Mouse (Mus musculus) MEL (cell line): ENCODE data around the gene Pld1. TPM values are rescaled to one million over a fixed set of nuclear protein-coding genes. Genes with fewer than 3 reads are reported as not detected.

Experiments
- DNase-seq: peaks from one replicate; pipeline ENCODE4 v3.0.0; 2011; ENCODE audit warnings: low read depth, low spot score
- H3K27ac ChIP-seq: 2 replicates; pipeline ENCODE4 v1.5.1; 2012; ENCODE audit warnings: low read depth, mild to moderate bottlenecking, control low read depth, low read length, moderate library complexity; ENCODE audit not compliant: control insufficient read depth
- H3K27me3 ChIP-seq, 2 experiments: fragments of 150-350 bp in 1 of 2; sonication (generic) in 1 of 2; 2 replicates each; pipeline ENCODE4 v1.6.1; 2012; ENCODE audit warnings: low read length in 2 of 2, mild to moderate bottlenecking in 2 of 2, improper control_type of control experiment in 1 of 2, moderate library complexity in 1 of 2; ENCODE audit not compliant: insufficient read depth in 2 of 2, control insufficient read depth in 1 of 2
- H3K36me3 ChIP-seq, 2 experiments: 2 replicates each; pipeline ENCODE4 v1.6.1; 2012 to 2014; ENCODE audit warnings: low read length in 2 of 2, improper control_type of control experiment in 1 of 2, inconsistent platforms in 1 of 2, mild to moderate bottlenecking in 1 of 2; ENCODE audit not compliant: insufficient read depth in 2 of 2, control insufficient read depth in 1 of 2
- H3K4me1 ChIP-seq, 2 experiments: fragments of 150-350 bp in 1 of 2; sonication (generic) in 1 of 2; 2 replicates each; pipeline ENCODE4 v1.6.1; 2012; ENCODE audit warnings: low read length in 2 of 2, improper control_type of control experiment in 1 of 2, mild to moderate bottlenecking in 1 of 2; ENCODE audit not compliant: insufficient read depth in 2 of 2, control insufficient read depth in 1 of 2
- H3K4me3 ChIP-seq, 2 experiments: fragments of 150-350 bp in 1 of 2; sonication (generic) in 1 of 2; 2 replicates each; pipeline ENCODE4 v1.5.1; 2012; ENCODE audit warnings: low read depth in 2 of 2, low read length in 2 of 2, mild to moderate bottlenecking in 2 of 2, moderate library complexity in 2 of 2, control low read depth in 1 of 2, improper control_type of control experiment in 1 of 2; ENCODE audit not compliant: control insufficient read depth in 1 of 2, insufficient read depth in 1 of 2
- H3K79me2 ChIP-seq: 2 replicates; pipeline ENCODE4 v1.6.1; 2012; ENCODE audit warnings: mild to moderate bottlenecking, low read length, moderate library complexity; ENCODE audit not compliant: control insufficient read depth, poor library complexity, insufficient read depth
- H3K9ac ChIP-seq: 2 replicates; pipeline ENCODE4 v1.6.1; 2012; ENCODE audit warnings: low read depth, mild to moderate bottlenecking, control low read depth, low read length, moderate library complexity; ENCODE audit not compliant: control insufficient read depth, poor library complexity, severe bottlenecking
- H3K9me3 ChIP-seq: fragments of 150-350 bp; sonication (generic); replicated peaks from 2 replicates; pipeline ENCODE4 v1.6.1; 2012; ENCODE audit warnings: mild to moderate bottlenecking, low read length, improper control_type of control experiment, moderate library complexity; ENCODE audit not compliant: insufficient read depth
- TAL1 ChIP-seq: IDR thresholded peaks from 2 replicates; pipeline ENCODE4 v1.6.1; 2012; ENCODE audit warnings: mild to moderate bottlenecking, inconsistent platforms, low read length, moderate library complexity, mixed read lengths
- polyA plus RNA-seq, 2 experiments: library from polyadenylated mRNA; stranded (reverse) in 1 of 2; unstranded in 1 of 2; fragments of >175 nt in 1 of 2; fragments of >200 nt in 1 of 2; gene quantifications; 2 replicates each; pipeline versions ENCODE4 v1.2.1 to v1.2.4; 2012; ENCODE audit warnings: low replicate concordance in 2 of 2, low read depth in 1 of 2; ENCODE audit not compliant: insufficient read length in 2 of 2, insufficient read depth in 1 of 2, missing spikeins in 1 of 2
- total RNA-seq: library from RNA; depleted of rRNA; stranded (reverse); fragments of 300-350 nt; gene quantifications from 2 replicates; pipeline ENCODE4 v1.2.3, GENCODE M21; 2012; rRNA removed

Pld1 gene
- total and polyA plus RNA-seq, 3 experiments = 0.22 TPM; not detected in 2

GRCm38 (mm10) chr3:28178333-28178732, 239.8 kb downstream of the Pld1 start:
- Histone ChIP-seq H3K27ac (no peak overlapping the region), H3K4me1 (no peaks in the 10 kb centered on the region; a peak in 1 of 4 replicates), H3K79me2 (no peaks in the 10 kb centered on the region), H3K27me3 (no peaks in the 10 kb centered on the region; a peak in 2 of 4 replicates), H3K9me3 (no peaks in the 10 kb centered on the region)
- no peak for DNase-seq
- TF ChIP-seq TAL1 = no peak
- TF ChIP-seq, all 39 proteins: peak for 0
- H3K4me3 ChIP-seq = no peak overlapping the region
- H3K36me3 ChIP-seq = no peaks in the 10 kb centered on the region; a peak in 1 of 4 replicates
- H3K9ac ChIP-seq = no peak overlapping the region

Other genes with a start within 250 kb of the Pld1 start
- not detected in 2 replicates for gene Fndc3b, start 227.4 kb upstream of the Pld1 start, total RNA-seq
- not detected for gene Fndc3b, start 227.4 kb upstream of the Pld1 start, polyA plus RNA-seq
- not detected in 2 replicates for gene Tmem212, start 42.3 kb upstream of the Pld1 start, total RNA-seq
- not detected for gene Tmem212, start 42.3 kb upstream of the Pld1 start, polyA plus RNA-seq